Mouse (Mus musculus): ENCODE results near the gene Ccr10.

Gene Ccr10

DNA sequence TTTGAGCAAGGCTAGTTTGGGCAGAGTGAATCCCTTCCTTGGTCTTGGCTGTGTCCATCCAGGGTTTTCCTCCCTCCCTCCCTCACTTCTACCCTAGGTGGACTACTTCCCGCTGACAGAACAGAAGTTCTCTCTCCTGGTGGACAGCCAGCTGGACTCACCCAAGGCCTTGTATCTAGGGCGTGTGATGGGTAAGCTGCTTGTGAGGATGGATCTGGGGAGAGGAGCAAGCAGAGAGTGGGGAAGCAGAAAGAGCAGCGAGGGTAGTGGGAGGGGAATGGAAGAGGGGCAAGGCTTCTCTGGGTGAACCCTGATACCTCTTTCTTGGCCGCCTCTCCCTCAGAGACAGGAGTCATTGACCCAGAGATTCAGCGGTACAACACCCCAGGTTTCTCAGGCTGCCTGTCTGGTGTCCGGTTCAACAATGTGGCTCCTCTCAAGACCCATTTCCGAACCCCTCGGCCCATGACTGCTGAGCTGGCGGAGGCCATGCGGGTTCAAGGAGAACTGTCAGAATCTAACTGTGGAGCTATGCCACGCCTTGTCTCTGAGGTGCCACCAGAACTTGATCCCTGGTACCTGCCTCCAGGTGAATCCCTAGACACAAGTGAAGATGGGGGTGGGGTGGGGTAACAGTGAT lies 13.0 kb upstream of the Ccr10 start:
- DNase-seq (ENCODE audit: low read depth), result no peak

DNA sequence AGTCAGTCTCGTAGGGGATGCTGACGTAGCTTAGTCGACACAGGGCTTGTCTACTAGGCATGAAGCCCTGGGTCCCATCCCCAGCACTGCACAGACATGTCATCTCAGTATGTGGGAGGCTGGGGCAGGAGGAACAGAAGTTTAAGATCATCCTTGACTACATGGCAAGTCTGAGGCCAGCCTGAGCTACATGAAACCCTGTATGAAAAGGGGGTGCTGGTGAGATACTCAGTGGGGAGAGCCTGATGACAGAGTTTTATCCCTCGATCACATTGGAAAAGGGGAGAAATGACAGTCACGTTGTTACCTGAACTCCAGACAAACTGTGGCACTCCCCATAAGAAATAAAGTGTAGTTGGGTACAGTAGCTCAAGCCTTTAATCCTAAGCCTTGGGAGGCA lies 12.3 kb upstream of the Ccr10 start:
- no peak for DNase-seq (ENCODE audit: low read depth)

DNA sequence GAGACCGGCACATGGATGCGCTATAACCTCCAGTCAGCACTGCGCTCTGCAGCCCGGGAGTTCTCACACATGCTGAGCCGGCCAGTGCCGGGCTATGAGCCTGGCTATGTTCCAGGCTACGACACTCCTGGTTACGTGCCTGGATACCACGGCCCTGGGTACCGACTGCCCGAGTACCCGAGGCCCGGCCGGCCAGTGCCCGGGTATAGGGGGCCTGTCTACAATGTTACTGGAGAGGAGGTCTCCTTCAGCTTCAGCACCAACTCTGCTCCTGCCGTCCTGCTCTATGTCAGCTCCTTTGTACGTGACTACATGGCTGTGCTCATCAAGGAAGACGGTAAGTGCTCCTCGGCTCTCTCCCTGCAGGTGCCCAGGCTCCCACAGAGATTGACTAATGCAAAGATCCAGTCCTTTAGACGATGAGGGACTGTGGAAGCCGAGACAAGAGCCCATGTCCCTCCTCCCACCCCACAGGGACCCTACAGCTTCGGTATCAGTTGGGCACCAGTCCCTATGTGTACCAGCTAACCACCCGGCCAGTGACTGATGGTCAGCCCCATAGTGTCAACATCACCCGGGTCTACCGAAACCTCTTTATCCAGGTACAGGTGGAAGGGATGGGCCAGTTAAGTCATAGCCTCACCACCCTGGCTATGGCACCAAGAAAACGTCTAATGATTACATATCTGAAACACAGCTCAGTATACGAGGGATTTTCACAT lies 11.4 kb upstream of the Ccr10 start:
- DNase-seq (ENCODE audit: low read depth), result no peak

DNA sequence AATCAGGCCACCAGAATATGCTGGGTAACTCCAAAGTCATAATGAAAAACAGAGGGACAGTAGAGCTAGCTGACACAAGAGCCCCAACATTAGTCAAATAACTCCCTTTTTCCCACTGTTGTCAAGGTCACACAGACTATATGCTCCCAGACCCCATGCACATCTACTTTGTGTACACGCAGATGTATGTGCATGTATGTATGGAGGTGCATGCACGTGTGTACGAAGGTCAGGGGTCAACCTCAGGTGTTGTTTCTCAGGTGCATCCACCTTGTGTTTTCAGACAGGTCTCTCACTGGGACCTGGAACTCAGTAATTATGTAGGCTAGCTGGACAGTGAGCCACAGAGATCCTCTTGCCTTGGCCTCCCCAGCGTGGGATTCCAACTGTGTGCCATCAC lies 10.2 kb upstream of the Ccr10 start:
- DNase-seq (ENCODE audit: low read depth), result no peak

DNA sequence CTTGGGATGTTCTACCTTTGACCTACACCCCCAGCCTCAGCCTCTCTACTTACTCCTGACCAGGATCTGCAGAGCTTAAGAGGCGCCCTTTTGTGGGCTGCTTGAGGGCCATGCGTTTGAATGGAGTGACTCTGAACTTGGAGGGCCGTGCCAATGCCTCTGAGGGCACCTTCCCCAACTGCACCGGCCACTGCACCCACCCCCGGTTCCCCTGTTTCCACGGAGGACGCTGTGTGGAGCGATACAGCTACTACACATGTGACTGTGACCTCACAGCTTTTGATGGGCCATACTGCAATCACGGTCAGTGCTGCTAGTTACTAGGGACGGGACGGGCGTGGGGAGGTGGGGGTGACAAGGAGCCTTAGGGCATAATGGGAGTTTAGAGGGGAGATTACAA lies 9.7 kb upstream of the Ccr10 start:
- DNase-seq (ENCODE audit: low read depth), result no peak

DNA sequence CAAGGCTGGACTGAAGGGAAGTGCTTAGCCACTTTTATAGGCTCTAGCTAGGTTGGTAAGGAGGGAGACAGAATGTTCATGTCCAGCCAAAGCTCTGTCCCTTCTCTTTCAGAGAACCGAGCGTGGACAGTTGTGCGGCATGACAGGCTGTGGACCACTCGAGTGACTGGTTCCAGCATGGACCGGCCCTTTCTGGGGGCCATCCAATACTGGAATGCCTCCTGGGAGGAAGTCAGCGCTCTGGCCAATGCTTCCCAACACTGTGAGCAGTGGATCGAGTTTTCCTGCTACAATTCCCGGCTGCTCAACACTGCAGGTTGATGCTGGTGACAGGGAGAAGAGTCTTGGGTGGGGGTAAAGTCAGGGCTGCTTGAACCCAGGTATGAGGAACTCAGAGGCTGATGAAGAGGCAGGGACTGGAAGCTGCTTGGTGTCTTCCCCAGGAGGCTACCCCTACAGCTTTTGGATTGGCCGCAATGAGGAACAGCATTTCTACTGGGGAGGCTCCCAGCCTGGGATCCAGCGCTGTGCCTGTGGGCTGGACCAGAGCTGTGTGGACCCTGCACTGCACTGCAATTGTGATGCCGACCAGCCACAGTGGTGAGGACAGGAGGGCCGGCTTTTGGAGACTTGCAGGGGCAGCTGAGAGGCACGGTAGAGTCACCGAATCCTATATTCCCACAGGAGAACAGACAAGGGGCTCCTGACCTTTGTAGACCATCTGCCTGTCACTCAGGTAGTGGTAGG lies 7.7 kb upstream of the Ccr10 start:
- DNase-seq (ENCODE audit: low read depth), result no peak

DNA sequence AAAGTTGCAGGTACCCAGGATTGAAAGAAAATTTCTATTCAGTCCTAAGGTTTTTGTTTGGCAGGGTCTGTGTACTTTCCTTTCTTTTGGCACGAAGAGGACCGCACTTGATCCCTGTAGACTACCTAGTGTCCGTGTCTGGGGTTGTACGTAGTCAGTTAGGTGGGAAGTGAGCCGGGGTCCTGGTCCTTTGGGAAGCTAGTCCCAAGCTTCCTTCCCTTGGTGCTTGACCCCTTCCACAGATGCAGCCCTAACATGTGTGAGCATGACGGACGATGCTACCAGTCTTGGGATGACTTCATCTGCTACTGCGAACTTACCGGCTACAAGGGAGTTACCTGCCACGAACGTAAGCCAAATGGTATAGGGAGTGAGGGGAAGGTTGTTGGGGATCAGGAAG lies 6.7 kb upstream of the Ccr10 start:
- DNase-seq (ENCODE audit: low read depth), result no peak

DNA sequence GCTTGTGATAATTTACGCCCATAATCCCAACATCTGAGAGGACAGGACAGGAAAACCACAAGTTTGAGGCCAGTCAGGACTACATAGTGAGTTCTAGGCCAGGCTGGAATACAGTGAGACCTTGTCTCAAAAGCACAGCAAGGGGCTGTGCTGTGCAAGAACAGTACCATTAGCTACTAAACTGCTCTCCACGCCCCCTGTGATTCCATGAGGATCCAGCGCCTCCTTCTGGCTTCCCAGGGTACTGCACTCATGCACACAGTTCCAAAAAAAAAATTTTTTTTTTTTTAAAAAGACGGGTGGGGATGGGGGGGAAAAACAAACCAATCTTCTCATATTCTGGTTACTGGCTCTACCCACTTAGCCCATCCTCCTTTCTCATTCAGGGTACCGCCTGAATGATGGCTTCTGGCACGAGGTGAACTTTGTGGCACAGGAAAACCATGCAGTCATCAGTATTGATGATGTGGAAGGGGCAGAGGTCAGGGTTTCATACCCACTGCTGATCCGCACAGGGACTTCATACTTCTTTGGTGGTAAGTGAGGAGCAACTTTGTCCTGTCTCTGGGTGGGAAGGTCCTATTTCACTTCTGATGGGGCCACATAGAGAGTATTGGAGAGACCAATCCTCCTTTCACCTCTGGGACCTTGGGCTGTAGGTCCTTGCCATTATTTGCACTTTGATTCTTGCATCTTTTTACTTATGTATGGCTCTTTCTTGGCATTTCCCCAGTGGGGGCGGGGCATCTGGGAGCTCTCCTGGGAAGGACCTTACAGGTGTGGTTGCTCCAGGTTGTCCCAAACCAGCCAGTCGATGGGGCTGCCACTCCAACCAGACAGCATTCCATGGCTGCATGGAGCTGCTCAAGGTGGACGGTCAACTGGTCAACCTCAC lies 5.8 kb upstream of the Ccr10 start:
- DNase-seq (ENCODE audit: low read depth), result no peak

DNA sequence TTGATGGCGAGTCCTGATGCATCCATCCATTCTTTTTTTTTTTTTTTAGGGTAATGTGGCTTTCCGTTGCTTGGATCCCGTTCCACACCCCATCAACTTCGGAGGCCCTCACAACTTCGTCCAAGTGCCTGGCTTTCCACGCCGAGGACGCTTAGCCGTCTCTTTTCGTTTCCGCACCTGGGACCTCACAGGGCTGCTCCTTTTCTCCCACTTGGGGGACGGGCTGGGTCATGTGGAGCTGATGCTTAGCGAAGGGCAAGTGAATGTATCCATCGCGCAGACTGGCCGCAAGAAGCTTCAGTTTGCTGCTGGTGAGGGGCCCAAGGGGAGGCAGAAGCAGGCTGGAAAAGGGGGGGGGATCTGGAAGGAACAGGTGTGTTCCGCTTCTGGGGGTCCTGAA lies 5.0 kb upstream of the Ccr10 start:
- no peak for DNase-seq (ENCODE audit: low read depth)

DNA sequence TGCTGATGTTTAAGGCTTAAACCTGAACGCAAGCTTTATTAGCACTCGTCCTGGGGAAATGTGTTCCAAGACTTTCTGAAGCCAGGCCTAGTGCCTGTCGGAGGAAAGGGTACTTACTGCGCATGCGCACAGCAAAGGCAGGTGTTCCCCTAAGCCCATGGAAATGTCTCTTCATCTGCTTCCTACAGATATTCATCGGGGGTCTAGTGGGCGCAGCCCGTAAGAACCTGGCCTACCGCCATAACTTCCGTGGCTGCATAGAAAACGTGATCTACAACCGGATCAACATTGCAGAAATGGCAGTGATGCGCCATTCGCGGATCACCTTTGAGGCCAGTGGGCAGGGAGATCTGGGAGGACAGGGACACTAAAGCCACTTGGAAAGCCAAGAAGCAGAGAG lies 4.1 kb upstream of the Ccr10 start:
- no peak for DNase-seq (ENCODE audit: low read depth)

DNA sequence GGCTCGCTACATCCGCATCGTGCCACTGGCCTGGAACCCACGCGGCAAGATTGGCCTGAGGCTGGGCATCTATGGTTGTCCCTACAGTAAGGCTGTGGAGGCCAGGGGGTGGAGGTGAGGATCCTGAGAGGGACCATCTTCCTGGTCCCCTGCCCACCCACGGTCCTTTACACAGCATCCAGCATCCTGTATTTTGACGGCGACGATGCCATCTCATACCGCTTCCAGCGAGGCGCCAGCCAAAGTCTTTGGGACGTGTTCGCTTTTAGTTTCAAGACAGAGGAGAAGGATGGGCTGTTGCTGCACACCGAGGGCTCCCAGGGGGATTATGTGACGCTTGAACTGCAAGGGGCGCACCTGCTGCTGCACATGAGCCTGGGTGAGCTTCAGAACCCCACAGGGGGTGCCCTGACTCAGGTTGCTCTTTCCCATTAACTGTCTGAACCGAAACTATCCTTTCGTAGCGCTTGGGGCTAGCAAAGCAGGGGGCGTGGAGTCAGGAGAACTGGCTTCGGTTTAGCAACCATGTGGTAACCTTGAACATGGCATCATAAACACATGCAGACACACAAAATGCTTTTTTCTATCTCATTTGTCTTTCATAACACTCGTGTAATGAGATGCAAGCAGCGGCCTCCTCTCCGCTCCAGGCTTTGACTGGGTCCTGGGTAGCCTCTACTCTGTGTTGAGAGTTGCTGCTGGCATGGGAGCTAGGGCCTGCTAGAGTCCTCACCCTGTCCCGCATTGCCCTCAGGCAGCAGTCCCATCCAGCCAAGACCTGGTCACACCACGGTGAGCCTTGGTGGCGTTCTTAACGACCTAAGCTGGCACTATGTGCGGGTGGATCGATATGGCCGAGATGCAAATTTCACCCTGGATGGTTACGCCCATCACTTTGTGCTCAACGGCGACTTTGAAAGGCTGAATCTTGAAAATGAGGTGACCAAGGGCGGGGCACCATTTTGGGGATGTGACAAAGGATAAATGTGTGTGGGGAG lies 3.1 kb upstream of the Ccr10 start:
- no peak for DNase-seq (ENCODE audit: low read depth)

DNA sequence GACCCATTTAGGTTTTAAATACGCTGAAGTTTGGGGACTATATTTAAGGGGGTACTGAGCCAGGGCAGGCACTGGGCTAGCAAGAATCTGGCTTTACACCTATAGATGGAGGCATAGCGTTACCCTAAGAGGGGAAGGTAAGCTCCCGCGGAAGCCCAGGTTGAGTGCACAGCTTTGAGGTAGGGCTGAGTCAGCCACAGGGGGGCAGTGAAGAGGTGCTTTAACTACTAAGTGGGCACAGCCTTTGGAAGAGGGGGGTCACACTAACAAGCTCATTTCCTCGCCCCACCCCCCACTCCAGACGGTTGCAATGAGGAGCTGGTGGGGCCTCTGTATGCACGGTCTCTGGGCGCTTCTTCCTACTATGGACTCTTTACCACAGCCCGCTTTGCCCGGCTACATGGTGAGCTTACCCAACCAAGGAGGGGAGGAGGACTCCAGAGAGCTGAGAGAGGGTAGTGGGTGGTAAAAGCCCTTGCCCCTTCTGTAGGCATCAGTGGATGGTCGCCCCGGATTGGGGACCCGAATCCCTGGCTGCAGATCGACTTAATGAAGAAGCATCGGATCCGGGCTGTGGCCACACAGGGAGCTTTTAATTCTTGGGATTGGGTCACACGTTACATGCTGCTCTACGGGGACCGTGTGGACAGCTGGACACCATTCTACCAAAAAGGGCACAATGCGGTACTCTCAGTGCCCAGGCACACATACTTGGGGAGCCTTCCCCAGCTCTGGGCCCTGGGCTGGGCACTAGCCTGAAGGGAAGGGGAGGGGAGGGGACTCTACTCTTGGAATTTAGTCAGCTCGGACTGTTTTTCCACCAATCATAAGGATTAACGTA lies 1.9 kb upstream of the Ccr10 start:
- DNase-seq (ENCODE audit: low read depth), result no peak

DNA sequence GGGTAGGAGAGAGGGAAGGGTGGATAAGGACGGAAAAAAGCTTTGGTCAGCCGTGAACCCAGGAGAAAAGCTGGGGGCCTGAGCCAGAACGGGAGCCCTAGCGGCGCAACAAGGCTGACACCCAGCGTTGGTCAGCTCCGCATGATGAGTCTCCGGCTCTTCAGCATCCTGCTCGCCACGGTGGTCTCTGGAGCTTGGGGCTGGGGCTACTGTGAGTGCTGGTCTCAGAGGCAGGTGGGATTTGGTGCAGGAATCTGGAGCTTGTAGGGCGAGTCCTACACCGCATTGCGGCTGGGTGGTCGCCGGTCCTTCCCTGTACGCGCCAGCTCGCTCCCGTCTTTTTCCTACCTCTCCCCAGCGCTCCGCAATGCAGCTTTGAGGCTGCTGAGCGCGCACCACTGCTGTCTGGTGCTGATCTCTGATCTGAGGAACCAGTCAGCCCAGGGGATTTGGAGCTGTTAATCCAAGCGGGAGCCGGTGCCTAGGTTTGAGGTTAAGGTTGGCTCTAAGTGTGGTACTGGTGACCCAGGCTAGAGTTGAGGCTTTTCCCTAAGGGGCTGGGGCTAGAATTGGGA lies 961 bp upstream of the Ccr10 start:
- DNase-seq (ENCODE audit: low read depth), result no peak

DNA sequence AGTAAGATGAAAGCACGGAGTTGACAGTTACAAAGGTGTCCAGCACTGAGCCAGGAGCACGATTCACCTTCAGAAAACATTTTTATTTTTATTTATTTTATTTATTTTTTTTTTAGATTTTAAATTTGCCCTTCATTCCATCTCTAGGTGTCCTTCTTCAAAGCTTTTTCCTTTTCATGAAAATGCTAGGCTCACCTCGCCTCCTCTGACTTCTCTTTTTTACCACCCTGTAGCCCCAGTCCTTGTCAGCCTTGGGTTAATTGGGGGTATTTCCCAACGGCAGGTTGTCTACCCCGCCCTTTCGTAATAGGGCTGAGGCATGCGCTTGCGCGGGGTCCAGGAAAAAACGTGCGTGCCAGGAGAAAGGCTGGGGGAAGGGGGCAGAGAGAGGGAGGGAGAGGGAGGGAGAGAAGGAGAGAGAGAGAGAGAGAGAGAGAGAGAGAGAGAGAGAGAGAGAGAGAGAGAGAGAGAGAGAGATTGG lies 433 bp upstream of the Ccr10 start:
- no peak for DNase-seq (ENCODE audit: low read depth)

DNA sequence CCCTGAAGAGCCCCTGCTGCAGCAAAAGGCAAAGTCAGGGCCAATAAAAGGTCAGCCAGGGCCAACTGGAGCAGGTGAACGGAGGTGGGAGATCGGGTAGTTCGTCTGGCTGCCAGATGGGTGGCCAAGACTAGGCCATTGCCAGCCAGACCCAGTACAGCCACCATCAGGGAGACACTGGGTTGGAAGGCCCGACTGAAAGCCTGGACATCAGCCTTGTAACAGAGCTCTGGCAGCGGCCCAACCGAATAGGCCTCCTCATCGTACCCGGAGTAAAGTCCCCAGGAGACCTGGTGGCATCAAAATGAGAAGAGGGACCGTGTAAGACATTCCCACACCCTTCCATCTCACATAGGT lies 876 bp downstream of the Ccr10 start:
- DNase-seq (ENCODE audit: low read depth), result no peak

DNA sequence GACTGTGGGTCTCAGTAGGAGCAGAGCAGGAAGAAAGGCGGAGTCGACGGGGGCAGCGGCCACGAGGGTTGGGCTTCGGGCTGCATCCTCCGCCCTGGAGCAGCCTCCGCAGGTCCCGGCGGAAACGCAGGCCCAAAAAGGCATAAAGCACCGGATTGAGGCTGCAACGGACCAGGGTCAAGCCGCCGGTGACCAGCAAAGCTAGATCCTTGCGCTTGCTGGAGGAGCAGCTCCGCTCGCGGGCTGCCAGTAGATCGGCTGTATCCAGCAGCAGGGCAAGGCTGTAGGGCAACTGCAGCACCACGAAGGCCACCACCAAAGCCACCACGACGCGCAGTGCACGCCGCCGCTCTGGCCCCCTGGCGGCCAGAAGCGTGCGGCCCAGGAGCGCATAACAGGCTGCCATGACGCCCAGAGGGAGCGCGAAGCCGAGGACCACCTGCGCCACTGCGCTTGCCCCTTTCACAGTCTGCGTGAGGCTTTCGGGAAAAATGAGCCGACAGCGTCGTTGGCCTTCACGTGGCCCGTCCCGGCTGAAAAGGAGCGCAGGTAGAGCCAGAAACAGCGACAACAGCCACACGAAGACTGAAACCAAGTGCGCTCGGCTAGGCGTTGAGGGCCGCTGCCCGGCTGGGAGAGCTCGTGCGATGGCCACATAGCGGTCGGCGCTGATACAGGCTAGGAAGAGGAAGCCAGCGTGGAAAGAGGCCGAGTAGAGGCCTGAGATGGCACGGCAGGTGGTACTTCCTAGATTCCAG lies 1.4 kb downstream of the Ccr10 start:
- DNase-seq (ENCODE audit: low read depth), result no peak

DNA sequence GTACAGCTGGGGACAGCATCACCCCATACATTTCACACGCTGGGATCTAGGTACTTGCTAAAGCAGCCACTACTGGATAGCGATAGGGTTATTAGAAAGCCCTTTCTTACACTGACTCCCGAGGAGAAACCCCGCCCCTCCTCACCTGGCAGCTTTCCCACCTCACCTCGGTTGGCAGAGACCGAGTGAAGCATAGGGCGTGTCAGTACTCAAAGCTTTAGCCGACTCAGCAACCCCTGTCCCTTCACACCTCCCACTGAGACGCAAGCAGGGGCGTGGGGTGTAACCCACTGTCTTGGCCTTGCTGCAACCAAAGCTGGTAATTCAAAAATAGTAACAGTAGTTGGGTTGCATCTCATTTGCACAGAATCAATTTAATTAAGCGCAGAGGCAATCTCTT lies 2.1 kb downstream of the Ccr10 start:
- DNase-seq (ENCODE audit: low read depth), result no peak

DNA sequence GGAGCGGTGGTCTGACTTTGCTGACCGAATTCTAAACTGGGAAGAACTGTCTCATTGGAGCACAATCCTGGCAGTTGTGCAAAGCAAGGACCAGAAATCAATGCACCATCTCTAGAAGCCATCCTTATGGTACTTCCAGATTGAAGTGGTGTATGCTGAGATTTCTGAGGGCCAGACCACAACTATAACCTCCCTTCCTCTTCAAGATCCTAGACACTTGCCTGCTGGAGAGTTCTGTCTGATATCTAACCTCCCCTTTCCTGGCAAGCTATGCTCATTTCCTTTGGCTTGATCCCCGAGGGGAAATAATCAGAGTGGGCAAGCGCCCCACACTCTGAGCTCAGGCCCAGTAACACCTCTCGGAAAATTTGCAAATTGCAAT lies 2.8 kb downstream of the Ccr10 start:
- DNase-seq (ENCODE audit: low read depth), result no peak
